11 mouse cellular contexts compared by ENCODE assay signal in the genomic region with DNA sequence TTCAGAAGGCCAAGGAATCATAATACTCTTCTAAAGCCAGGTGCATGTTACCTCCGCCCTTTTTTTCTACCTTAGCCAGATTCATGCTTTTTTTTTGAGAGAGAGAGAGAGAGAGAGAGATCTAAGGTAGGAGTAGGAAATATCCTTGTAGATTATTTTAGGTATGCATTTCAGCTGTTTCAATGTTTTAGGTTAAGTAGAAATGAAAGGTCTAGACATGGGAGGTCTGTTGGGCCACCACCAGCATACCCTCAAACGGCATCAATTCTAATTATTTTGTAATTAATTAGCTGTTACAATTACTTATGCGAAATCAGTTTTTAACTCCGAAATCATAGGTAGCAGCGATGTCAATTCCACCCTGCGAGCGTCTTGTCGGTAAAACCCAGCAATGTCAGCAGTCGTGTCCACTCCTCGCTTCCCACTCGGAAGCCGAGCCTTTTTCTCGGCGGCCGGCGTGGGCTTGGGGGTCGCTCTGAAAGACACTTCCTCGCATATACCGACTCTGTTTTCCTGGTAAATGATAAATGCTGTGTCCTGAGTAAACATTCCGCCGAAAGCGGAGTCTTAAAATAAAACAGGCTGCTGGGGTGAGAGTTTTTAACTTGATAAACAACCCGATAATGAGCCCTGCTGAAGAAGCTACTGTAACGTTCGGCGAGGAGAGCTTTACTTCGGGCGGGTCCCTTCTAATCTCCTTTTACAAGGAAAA. TPM values are rescaled to one million over a fixed set of nuclear protein-coding genes. Genes with fewer than 3 reads are reported as not detected.
DNase-seq lines count a peak whose midpoint lies in the region; ATAC-seq and TF ChIP-seq lines count a peak whose summit lies in the region.
"Had no signal": no experiment of that assay in that cellular context is flagged by ENCODE, and none has a peak within 500 bp of the region (broad histone marks: within the 10 kb centered on the region; RNA-seq: fewer than 3 reads in every experiment).

No protein-coding gene starts in this region.

- ATAC-seq in kidney, postnatal 0 days (replicated peaks; ENCODE audit: low FRiP score, low read depth): no peak
- ATAC-seq in kidney, embryonic 16.5 days (ENCODE audit: low FRiP score, low TSS enrichment): no peak
- ATAC-seq in limb, embryonic 11.5 days (ENCODE audit: insufficient number of reproducible peaks, low FRiP score, low TSS enrichment, low read depth): no peak
- ATAC-seq: Patski had no signal

- peaks cover 12% of the 10 kb centered on the region; the same call in 1 of the 2 replicates for H3K4me1 ChIP-seq in kidney, postnatal 0 days (replicated peaks; ENCODE audit: insufficient read depth, low read length)
- H3K4me1 ChIP-seq in kidney, embryonic 16.5 days (ENCODE audit: insufficient read depth, low read length): peaks cover 21% of the 10 kb centered on the region
- peaks cover 3% of the 10 kb centered on the region; the same call in 1 of the 2 replicates for H3K4me1 ChIP-seq in limb, embryonic 11.5 days (ENCODE audit: control insufficient read depth, insufficient read depth, low read length)

- H3K9me3 ChIP-seq in kidney, postnatal 0 days (replicated peaks; ENCODE audit: low read length): no peaks in the 10 kb centered on the region
- H3K9me3 ChIP-seq in kidney, embryonic 16.5 days (ENCODE audit: low read length): no peaks in the 10 kb centered on the region
- no peaks in the 10 kb centered on the region for H3K9me3 ChIP-seq in limb, embryonic 11.5 days (ENCODE audit: control insufficient read depth, low read length)
- H3K9me3 ChIP-seq: embryonic facial prominence, embryonic 13.5 days had no signal

- DNase-seq in cerebellum, adult 11 months: peak; percentile 8
- DNase-seq in cerebellum, adult 11-12 months: no peak
- DNase-seq in kidney, postnatal 0 days (ENCODE audit: low spot score): peak; percentile 50
- DNase-seq in embryo, embryonic 10.5 days (ENCODE audit: low spot score): peak; percentile 71
- DNase-seq in limb, embryonic 11.5 days (ENCODE audit: low spot score): peak; percentile 63
- no peak for DNase-seq in thymus, postnatal 10 days (ENCODE audit: low spot score in 2 of 2)
- DNase-seq in urinary bladder, postnatal 14 days (ENCODE audit: low spot score): no peak
- DNase-seq: kidney, adult 11 months had no signal

- no peak for TF ChIP-seq CTCF in kidney, postnatal 0 days (IDR thresholded peaks at IDR 0.05; ENCODE audit: low read depth)

- H3K4me3 ChIP-seq in kidney, postnatal 0 days (replicated peaks; ENCODE audit: low read depth, low read length): no peak overlapping the region
- no peak overlapping the region for H3K4me3 ChIP-seq in kidney, embryonic 16.5 days (ENCODE audit: low read length)
- no peak overlapping the region for H3K4me3 ChIP-seq in limb, embryonic 11.5 days (ENCODE audit: low read depth, low read length)
- H3K4me3 ChIP-seq: embryonic facial prominence, embryonic 13.5 days had no signal

- H3K27me3 ChIP-seq in kidney, postnatal 0 days (ENCODE audit: insufficient read depth, low read length): peaks cover 68% of the 10 kb centered on the region
- peaks cover 94% of the 10 kb centered on the region for H3K27me3 ChIP-seq in kidney, embryonic 16.5 days (ENCODE audit: insufficient read depth, low read length)
- H3K27me3 ChIP-seq in limb, embryonic 11.5 days (ENCODE audit: control insufficient read depth, insufficient read depth, low read length): peaks cover 76% of the 10 kb centered on the region
- H3K27me3 ChIP-seq: Patski had no signal

- WGBS in kidney, postnatal 0 days: 1% methylated on average over 28 of the region's 28 CpGs
- WGBS in kidney, embryonic 16.5 days: 1% methylated on average over 28 of the region's 28 CpGs
- WGBS in limb, embryonic 11.5 days: 1% methylated on average over 28 of the region's 28 CpGs

- H3K36me3 ChIP-seq in kidney, postnatal 0 days (ENCODE audit: insufficient read depth, low read length): no peaks in the 10 kb centered on the region
- H3K36me3 ChIP-seq in kidney, embryonic 16.5 days (ENCODE audit: insufficient read depth, low read length): no peaks in the 10 kb centered on the region
- H3K36me3 ChIP-seq in limb, embryonic 11.5 days (ENCODE audit: control insufficient read depth, insufficient read depth, low read length): no peaks in the 10 kb centered on the region
- H3K36me3 ChIP-seq: embryonic facial prominence, embryonic 13.5 days had no signal

- no peak overlapping the region for H3K4me2 ChIP-seq in kidney, postnatal 0 days (ENCODE audit: low read length)
- no peak overlapping the region for H3K4me2 ChIP-seq in kidney, embryonic 16.5 days (replicated peaks; ENCODE audit: low read depth, low read length)
- H3K4me2 ChIP-seq in limb, embryonic 11.5 days (ENCODE audit: low read depth, severe bottlenecking): no peak overlapping the region

- H3K27ac ChIP-seq in kidney, postnatal 0 days: no peak overlapping the region
- H3K27ac ChIP-seq in kidney, embryonic 16.5 days (ENCODE audit: low read length): no peak overlapping the region
- H3K27ac ChIP-seq in limb, embryonic 11.5 days (replicated peaks; ENCODE audit: low read depth, low read length): no peak overlapping the region
- H3K27ac ChIP-seq: embryonic facial prominence, embryonic 13.5 days had no signal

- H3K9ac ChIP-seq in kidney, postnatal 0 days (ENCODE audit: low read depth, low read length): no peak overlapping the region
- no peak overlapping the region for H3K9ac ChIP-seq in kidney, embryonic 16.5 days (replicated peaks; ENCODE audit: low read length)
- no peak overlapping the region for H3K9ac ChIP-seq in limb, embryonic 11.5 days (ENCODE audit: low read length)
- H3K9ac ChIP-seq: embryonic facial prominence, embryonic 13.5 days had no signal

RNA-seq across cellular contexts. Expression of a gene that starts 3.4 kb away (rescaled TPM):
- polyA plus RNA-seq in kidney, postnatal 0 days (2015; fragmentation: Nextera tagmentation; extraction: Ambion mirVana): 0.05 TPM in 2 replicates
- 0.09 TPM in 1 of 2 replicates, not detected in the other for polyA plus RNA-seq in kidney, embryonic 16.5 days (2015; fragmentation: Nextera tagmentation; extraction: Ambion mirVana)
- 0.21 and 0.44 TPM in 2 replicates for polyA plus RNA-seq in limb, embryonic 11.5 days (2014; fragmentation: Nextera tagmentation; extraction: Ambion mirVana)
- polyA plus RNA-seq: Patski had no signal

RNA-seq across cellular contexts. Expression of a gene that starts 55.9 kb away (rescaled TPM):
- 16.1 and 21.3 TPM in 2 replicates for polyA plus RNA-seq in kidney, postnatal 0 days (2015; fragmentation: Nextera tagmentation; extraction: Ambion mirVana)
- polyA plus RNA-seq in kidney, embryonic 16.5 days (2015; fragmentation: Nextera tagmentation; extraction: Ambion mirVana): 25.6 TPM in 2 replicates
- polyA plus RNA-seq in limb, embryonic 11.5 days (2014; fragmentation: Nextera tagmentation; extraction: Ambion mirVana): 21.3 and 21.6 TPM in 2 replicates

Comparison
In these comparisons a context has a peak if more than half of its experiments do, and no peak if none do; other contexts are left out.
1. DNase-seq: peak in cerebellum, adult 11 months (single experiment), kidney, postnatal 0 days (single experiment), embryo, embryonic 10.5 days (single experiment) and limb, embryonic 11.5 days (single experiment); none in cerebellum, adult 11-12 months (single experiment), thymus, postnatal 10 days (0 of 2) and urinary bladder, postnatal 14 days (single experiment).